Mouse (Mus musculus): ENCODE measurements around the gene Pym1.

Pym1 gene

DNA sequence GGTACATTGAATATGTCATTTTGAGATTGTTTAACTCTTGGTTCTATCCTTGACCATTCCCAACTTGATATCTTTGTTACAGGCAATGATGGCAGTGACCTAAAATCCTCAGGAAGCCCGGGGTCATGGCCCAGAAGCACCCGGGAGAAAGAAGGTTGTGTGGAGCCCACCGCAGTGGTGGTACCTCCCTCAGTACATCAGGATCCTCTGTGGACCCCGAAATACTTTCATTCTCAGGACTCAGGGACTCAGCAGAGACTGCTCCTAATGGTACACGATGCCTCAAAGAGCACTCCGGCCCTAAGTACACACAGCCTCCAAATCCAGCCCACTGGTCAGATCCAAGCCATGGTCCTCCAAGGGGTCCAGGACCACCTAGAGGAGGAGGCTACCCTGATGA lies 58.4 kb downstream of the Pym1 start:
- no peak for DNase-seq

- no peak for DNase-seq
Observed at GRCm38 (mm10) chr10:128807018-128807417, 59.3 kb downstream of the Pym1 start.
